Mouse (Mus musculus) thymus, adult 2 months (tissue): ENCODE results near the gene Gm28047. TPM values are rescaled to one million over a fixed set of nuclear protein-coding genes. Genes with fewer than 3 reads are reported as not detected.
A peak's percentile ranks its signal among the peaks of the same experiment; 100 is the strongest.
"Not testable (repeated sequence)": the region's sequence is repeated elsewhere in the genome, so short reads cannot be mapped to it uniquely, and the experiment has no call there.

Source experiments
- DNase-seq: peaks from one replicate; pipeline ENCODE4 v3.0.0; 2021
- H3K27ac ChIP-seq: fragments of 200-500 bp; 2 replicates; pipeline ENCODE4 v1.5.1; 2012; ENCODE audit warnings: low read length, control low read depth; ENCODE audit not compliant: control insufficient read depth, insufficient read depth
- H3K27me3 ChIP-seq: fragments of 200-500 bp; 2 replicates; pipeline ENCODE4 v1.6.1; 2012; ENCODE audit warnings: mild to moderate bottlenecking, low read length, moderate library complexity, mixed read lengths; ENCODE audit not compliant: control insufficient read depth, insufficient read depth
- H3K36me3 ChIP-seq: fragments of 200-500 bp; 2 replicates; pipeline ENCODE4 v1.6.1; 2012; ENCODE audit warnings: mild to moderate bottlenecking, low read length, moderate library complexity; ENCODE audit not compliant: control insufficient read depth, insufficient read depth
- H3K4me1 ChIP-seq: fragments of 200-500 bp; replicated peaks from 2 replicates; pipeline ENCODE4 v1.6.1; 2012; ENCODE audit warnings: low read length; ENCODE audit not compliant: control insufficient read depth, insufficient read depth
- H3K4me3 ChIP-seq: fragments of 200-500 bp; 2 replicates; pipeline ENCODE4 v1.5.1; 2012; ENCODE audit warnings: mild to moderate bottlenecking, low read length, control low read depth, moderate library complexity; ENCODE audit not compliant: control insufficient read depth, insufficient read depth
- CTCF ChIP-seq: fragments of 200-500 bp; IDR thresholded peaks from 2 replicates; pipeline ENCODE4 v1.5.1; 2012; ENCODE audit warnings: mild to moderate bottlenecking, control low read depth, low read length, moderate library complexity, borderline replicate concordance; ENCODE audit not compliant: control insufficient read depth, poor library complexity, insufficient read depth; ENCODE audit errors: extremely low read depth
- POLR2A ChIP-seq: fragments of 200-500 bp; IDR thresholded peaks from 2 replicates; pipeline ENCODE4 v1.6.1; 2012; ENCODE audit warnings: mild to moderate bottlenecking, low read length, control low read depth, moderate library complexity; ENCODE audit not compliant: control insufficient read depth, poor library complexity, insufficient read depth; ENCODE audit errors: extremely low read depth
- WGBS: fragments of 180-500 bp; shearing (Covaris S2); methylation state at CpG from one replicate; pipeline ENCODE4 v1.1.7; 2018; 5-methylcytosine and 5-hydroxymethylcytosine counted together
- polyA plus RNA-seq: library from polyadenylated mRNA; depleted of rRNA; stranded (reverse); fragments of >200 nt; gene quantifications from 2 replicates; pipeline ENCODE4 v1.2.3, GENCODE M21; 2012

The Gm28047 gene
- polyA plus RNA-seq, 1 experiment, result not detected

DNA sequence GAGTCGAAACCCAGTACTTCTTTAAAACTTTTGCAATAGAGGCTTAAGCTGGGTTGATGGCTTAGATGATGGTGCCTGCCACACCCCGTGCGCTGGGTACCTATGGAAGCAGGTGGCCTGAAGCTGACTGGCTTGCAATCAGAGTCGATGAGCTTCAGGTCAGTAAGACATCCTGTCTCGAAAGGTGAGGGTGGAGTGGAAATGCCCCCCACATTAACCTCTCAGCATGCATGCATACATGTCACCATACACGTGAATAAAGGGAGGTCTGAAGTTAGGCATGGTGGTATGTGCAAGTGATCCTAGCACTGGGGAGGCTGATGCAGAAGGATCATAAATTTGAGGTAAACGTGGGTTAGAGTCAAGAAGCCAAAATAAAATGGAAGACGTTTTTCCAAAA is 44.7 kb upstream of the Gm28047 start:
- no peak for DNase-seq
- TF ChIP-seq POLR2A, result no peak
- no peak for TF ChIP-seq CTCF
- H3K27ac ChIP-seq, result no peak overlapping the region
- peaks cover 18% of the 10 kb centered on the region for H3K36me3 ChIP-seq
- H3K4me3 ChIP-seq, result no peak overlapping the region
- peaks cover 12% of the 10 kb centered on the region for H3K27me3 ChIP-seq
- peaks cover 15% of the 10 kb centered on the region for H3K4me1 ChIP-seq
- 88% methylated on average over 8 of the region's 8 CpGs for whole genome bisulfite sequencing

DNA sequence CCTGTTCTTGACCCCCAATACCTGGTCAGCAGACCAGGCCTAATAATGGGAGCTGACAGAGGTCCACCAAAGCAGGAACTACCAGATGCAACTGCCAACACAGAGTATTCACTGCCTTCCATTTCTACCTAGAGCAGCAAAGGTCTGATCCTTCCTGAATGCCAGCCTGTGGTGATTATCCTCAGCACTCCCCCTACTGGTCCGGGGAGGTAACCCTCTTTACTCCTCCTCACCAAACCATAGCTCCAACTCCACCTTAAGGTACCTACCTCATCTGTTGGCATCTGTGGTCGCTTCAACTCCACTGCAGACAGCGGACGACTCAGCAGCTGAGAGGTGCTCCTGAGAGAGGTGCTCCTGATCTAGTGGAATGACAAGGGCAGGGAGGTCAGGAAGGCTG is 40.6 kb upstream of the Gm28047 start:
- Histone ChIP-seq H3K36me3 (peaks cover 55% of the 10 kb centered on the region), H3K27ac (no peak overlapping the region), H3K27me3 (no peaks in the 10 kb centered on the region), H3K4me3 (no peak overlapping the region), H3K4me1 (peaks cover 6% of the 10 kb centered on the region; the same call in 1 of the 2 replicates)
- TF ChIP-seq CTCF, result no peak
- TF ChIP-seq POLR2A, result no peak
- DNase-seq, result peak; percentile 72
- WGBS, result 19% methylated on average over 4 of the region's 4 CpGs

- 95% methylated on average over 8 of the region's 8 CpGs for WGBS
- no peaks in the 10 kb centered on the region for H3K4me1 ChIP-seq
- peaks cover 55% of the 10 kb centered on the region for H3K36me3 ChIP-seq
- no peaks in the 10 kb centered on the region for H3K27me3 ChIP-seq
- DNase-seq, result no peak
- H3K4me3 ChIP-seq, result no peak overlapping the region
- TF ChIP-seq CTCF (no peak), POLR2A (no peak)
- no peak overlapping the region for H3K27ac ChIP-seq
Measured at GRCm38 (mm10) chr15:102663825-102664224, 39.0 kb upstream of the Gm28047 start.

- not testable (repeated sequence) for H3K27me3 ChIP-seq, DNase-seq, H3K4me1 ChIP-seq, H3K27ac ChIP-seq, H3K4me3 ChIP-seq
- peaks cover 55% of the 10 kb centered on the region for H3K36me3 ChIP-seq
- WGBS, result 94% methylated on average over 2 of the region's 2 CpGs
Measured at GRCm38 (mm10) chr15:102662601-102663000, 37.7 kb upstream of the Gm28047 start.

DNA sequence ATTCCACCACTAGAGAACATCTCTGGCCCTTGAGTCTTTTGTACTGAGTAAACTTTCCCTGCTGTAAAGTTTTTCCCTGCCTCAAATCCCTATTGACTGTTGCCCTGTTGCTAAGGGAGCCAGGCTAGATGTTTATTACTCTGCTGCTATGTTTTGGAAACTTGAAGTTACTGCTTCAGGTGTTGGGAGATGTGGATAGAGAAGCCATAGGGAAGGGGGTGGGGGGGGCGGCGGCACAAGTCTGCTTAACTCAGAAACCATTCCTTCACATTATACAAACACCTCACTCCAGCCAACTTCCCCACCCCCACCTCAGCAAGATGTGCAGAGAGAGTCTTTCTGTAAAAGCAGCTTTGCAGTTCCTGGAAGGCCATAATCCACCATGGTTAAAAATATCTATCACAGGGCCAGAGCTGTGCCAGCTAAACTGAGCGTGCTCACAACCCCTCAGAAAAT is 33.1 kb upstream of the Gm28047 start:
- Histone ChIP-seq H3K27ac (no peak overlapping the region), H3K27me3 (no peaks in the 10 kb centered on the region), H3K36me3 (peaks cover 21% of the 10 kb centered on the region), H3K4me1 (no peaks in the 10 kb centered on the region), H3K4me3 (no peak overlapping the region)
- TF ChIP-seq POLR2A (no peak), CTCF (no peak)
- WGBS, result 88% methylated on average over 3 of the region's 3 CpGs
- no peak for DNase-seq

- WGBS, result 80% methylated on average over 4 of the region's 4 CpGs
- H3K4me3 ChIP-seq, result no peak overlapping the region
- H3K27ac ChIP-seq, result no peak overlapping the region
- no peak for TF ChIP-seq CTCF
- TF ChIP-seq POLR2A, result no peak
- H3K27me3 ChIP-seq, result no peaks in the 10 kb centered on the region
- no peak for DNase-seq
- H3K36me3 ChIP-seq, result peaks cover 9% of the 10 kb centered on the region
- no peaks in the 10 kb centered on the region for H3K4me1 ChIP-seq
Measured at GRCm38 (mm10) chr15:102656658-102657057, 31.8 kb upstream of the Gm28047 start.

DNA sequence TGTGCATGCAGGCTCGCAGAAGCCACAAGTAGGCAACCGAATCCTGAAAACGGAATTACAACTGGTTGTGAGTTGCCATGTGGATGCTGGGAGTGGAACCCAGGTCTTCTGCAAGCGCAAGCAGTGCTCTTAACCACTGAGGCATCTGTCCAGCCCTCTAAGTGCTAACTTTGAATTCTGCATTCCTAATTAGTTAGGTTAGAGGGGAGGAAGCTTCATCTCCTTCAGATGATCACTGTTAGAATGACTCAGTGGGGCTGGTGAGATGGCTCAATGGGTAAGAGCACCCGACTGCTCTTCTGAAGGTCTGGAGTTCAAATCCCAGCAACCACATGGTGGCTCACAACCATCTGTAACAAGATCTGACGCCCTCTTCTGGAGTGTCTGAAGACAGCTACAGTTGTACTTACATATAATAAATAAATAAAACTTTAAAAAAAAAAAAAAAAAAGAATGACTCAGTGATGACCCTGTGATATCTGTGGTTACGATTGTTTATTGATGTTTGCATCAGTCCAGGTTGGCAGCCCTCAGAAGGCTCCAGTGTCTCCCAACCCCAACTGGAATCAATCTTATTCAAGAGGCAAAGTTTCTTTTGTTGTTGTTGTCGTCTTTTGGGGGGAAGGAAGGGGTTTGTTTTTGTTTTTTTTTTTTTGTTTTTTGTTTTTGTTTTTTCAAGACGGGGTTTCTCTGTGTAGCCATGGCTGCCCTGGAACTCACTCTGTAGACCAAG is 27.2 kb upstream of the Gm28047 start:
- not testable (repeated sequence) for H3K27me3 ChIP-seq, H3K36me3 ChIP-seq, H3K4me3 ChIP-seq, DNase-seq, H3K27ac ChIP-seq, H3K4me1 ChIP-seq
- 89% methylated on average over 9 of the region's 9 CpGs for WGBS
